Mouse (Mus musculus) embryonic facial prominence, embryonic 15.5 days (tissue): ENCODE measurements at regions not wholly inside any gene's neighbourhood (a gene's known extent, or its start where the extent isn't known, plus 50 kb on each side); places are given as distances from the start of the nearest gene placed in this dataset.
"Not testable (repeated sequence)": the region's sequence is repeated elsewhere in the genome, so short reads cannot be mapped to it uniquely, and the experiment has no call there.

Experiments
- ATAC-seq: fragments of 200-750 bp; cut with Nextera tagmentation; 2 replicates; pipeline ENCODE4 v1.8.0; 2017; ENCODE audit warnings: low read depth, moderate TSS enrichment; ENCODE audit not compliant: insufficient number of reproducible peaks, low FRiP score, low TSS enrichment
- H3K27ac ChIP-seq: fragments of 300-500 bp; sonication (generic); replicated peaks from 2 replicates; pipeline ENCODE4 v1.5.1; 2015; ENCODE audit warnings: mild to moderate bottlenecking, inconsistent platforms
- H3K27me3 ChIP-seq: fragments of 300-500 bp; sonication (generic); 2 replicates; pipeline ENCODE4 v1.6.1; 2015; ENCODE audit warnings: inconsistent platforms
- H3K36me3 ChIP-seq: fragments of 300-500 bp; sonication (generic); 2 replicates; pipeline ENCODE4 v1.6.1; 2015; ENCODE audit warnings: mild to moderate bottlenecking, inconsistent platforms
- H3K4me1 ChIP-seq: fragments of 300-500 bp; sonication (generic); 2 replicates; pipeline ENCODE4 v1.6.1; 2015; ENCODE audit warnings: inconsistent platforms
- H3K4me2 ChIP-seq: fragments of 300-500 bp; sonication (generic); replicated peaks from 2 replicates; pipeline ENCODE4 v1.6.1; 2015; ENCODE audit warnings: mild to moderate bottlenecking, inconsistent platforms
- H3K4me3 ChIP-seq: fragments of 300-500 bp; sonication (generic); replicated peaks from 2 replicates; pipeline ENCODE4 v1.5.1; 2015; ENCODE audit warnings: mild to moderate bottlenecking, inconsistent platforms
- H3K9ac ChIP-seq: fragments of 300-500 bp; sonication (generic); 2 replicates; pipeline ENCODE4 v1.6.1; 2015; ENCODE audit warnings: inconsistent platforms
- H3K9me3 ChIP-seq: fragments of 300-500 bp; sonication (generic); replicated peaks from 2 replicates; pipeline ENCODE4 v1.6.1; 2016; ENCODE audit warnings: inconsistent platforms
- WGBS: fragments of 180-500 bp; shearing (Covaris S2); methylation state at CpG from one replicate; pipeline ENCODE4 v1.1.7; 2015; 5-methylcytosine and 5-hydroxymethylcytosine counted together

DNA sequence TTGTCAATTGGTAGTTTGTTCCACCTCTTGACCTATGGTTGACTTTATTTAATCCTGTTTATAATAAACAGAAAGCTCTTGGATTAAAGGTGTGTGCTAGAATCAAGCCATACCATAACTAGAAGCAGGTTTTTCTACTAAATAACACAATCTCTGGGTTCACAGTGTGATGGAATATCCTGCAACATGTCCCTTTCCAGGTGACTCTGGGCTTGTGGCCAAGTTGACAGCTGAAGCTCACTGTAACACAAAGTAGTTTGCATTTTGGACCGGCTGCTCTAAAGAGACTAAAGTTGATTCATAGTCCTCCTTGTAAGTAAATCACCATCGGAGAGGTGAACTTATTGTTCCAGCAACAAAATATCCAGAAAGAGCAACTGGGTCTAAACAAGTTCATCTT, 149.3 kb upstream of the Kctd3 start:
- no peak for ATAC-seq

DNA sequence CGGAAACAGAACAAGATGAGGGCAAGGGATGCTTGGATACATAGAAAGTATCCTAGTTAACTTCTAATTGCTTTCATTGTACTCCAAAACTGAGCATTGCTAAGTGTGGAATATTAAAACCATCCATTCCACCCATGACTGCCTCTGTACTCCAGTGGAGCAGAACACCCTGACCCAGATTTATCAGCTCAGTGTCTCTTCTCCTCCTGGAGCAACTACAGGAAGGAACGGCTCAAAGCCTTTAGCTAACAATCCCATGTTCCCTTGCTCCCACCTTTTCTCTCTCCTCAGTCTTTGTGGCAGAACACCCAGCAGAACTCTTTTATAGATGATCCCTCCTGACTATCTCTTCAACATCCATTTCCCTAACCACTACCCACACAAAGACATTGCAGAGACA, 146.7 kb upstream of the Kctd3 start:
- 77% methylated on average over 2 of the region's 2 CpGs for WGBS
- H3K36me3 ChIP-seq = no peaks in the 10 kb centered on the region
- no peaks in the 10 kb centered on the region for H3K4me1 ChIP-seq
- H3K4me3 ChIP-seq = no peak overlapping the region
- no peak overlapping the region for H3K4me2 ChIP-seq
- no peak overlapping the region for H3K27ac ChIP-seq
- no peaks in the 10 kb centered on the region for H3K27me3 ChIP-seq
- H3K9ac ChIP-seq = no peak overlapping the region
- ATAC-seq = no peak
- H3K9me3 ChIP-seq = no peaks in the 10 kb centered on the region

More for the DNA sequence above, 149.3 kb upstream of the Kctd3 start:
- no peak overlapping the region for H3K4me2 ChIP-seq
- no peak overlapping the region for H3K9ac ChIP-seq
- no peaks in the 10 kb centered on the region for H3K36me3 ChIP-seq
- WGBS = 70% methylated on average over 2 of the region's 2 CpGs
- H3K9me3 ChIP-seq = no peaks in the 10 kb centered on the region
- H3K4me3 ChIP-seq = no peak overlapping the region
- no peaks in the 10 kb centered on the region for H3K4me1 ChIP-seq
- no peak overlapping the region for H3K27ac ChIP-seq
- H3K27me3 ChIP-seq = no peaks in the 10 kb centered on the region

- 87% methylated on average over 10 of the region's 10 CpGs for WGBS
- H3K4me3 ChIP-seq = no peak overlapping the region
These were observed 145.5 kb upstream of the Kctd3 start for GRCm38 (mm10) chr1:189153150-189153549.

DNA sequence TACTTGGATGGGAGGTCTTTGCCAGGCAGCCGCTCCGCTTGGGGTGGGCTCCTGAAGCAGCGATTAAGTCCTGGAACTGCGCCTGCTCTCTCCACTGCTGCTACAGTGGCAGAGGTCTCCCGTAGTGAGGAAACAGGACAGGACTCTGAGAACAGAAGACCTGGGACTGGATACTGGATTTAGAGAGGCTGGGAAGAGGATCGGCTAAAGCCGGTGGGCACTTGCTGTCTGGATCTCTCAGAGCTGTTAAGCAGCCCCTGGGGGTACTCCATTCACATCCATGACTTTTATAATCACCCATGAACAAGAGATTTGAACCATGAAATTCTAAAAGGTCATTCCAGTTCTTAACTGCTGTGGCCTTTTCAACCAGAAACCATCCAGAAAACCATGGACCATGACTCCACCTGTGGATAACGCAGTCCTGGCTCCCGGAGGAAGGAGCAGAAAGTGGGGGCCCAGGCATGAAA, 135.4 kb upstream of the Kctd3 start:
- no peak for ATAC-seq
- Histone ChIP-seq H3K27me3 (no peaks in the 10 kb centered on the region), H3K27ac (no peak overlapping the region), H3K4me1 (no peaks in the 10 kb centered on the region), H3K36me3 (no peaks in the 10 kb centered on the region), H3K9me3 (no peaks in the 10 kb centered on the region), H3K4me2 (no peak overlapping the region), H3K9ac (no peak overlapping the region), H3K4me3 (no peak overlapping the region)
- 44% methylated on average over 9 of the region's 9 CpGs for WGBS

More at GRCm38 (mm10) chr1:189153150-189153549, 145.5 kb upstream of the Kctd3 start:
- no peaks in the 10 kb centered on the region for H3K27me3 ChIP-seq
- H3K4me2 ChIP-seq = no peak overlapping the region
- H3K36me3 ChIP-seq = no peaks in the 10 kb centered on the region
- no peak for ATAC-seq
- H3K4me1 ChIP-seq = no peaks in the 10 kb centered on the region
- H3K27ac ChIP-seq = no peak overlapping the region
- H3K9me3 ChIP-seq = no peaks in the 10 kb centered on the region
- no peak overlapping the region for H3K9ac ChIP-seq

- ATAC-seq = no peak
- WGBS = 42% methylated on average over 7 of the region's 7 CpGs
- H3K4me3 ChIP-seq = no peak overlapping the region
- H3K4me2 ChIP-seq = no peak overlapping the region
- H3K36me3 ChIP-seq = no peaks in the 10 kb centered on the region
- H3K27me3 ChIP-seq = no peaks in the 10 kb centered on the region
- H3K27ac ChIP-seq = no peak overlapping the region
- H3K9ac ChIP-seq = no peak overlapping the region
- no peaks in the 10 kb centered on the region for H3K9me3 ChIP-seq
- no peaks in the 10 kb centered on the region for H3K4me1 ChIP-seq
These were observed 134.9 kb upstream of the Kctd3 start for GRCm38 (mm10) chr1:189142551-189142950.

GRCm38 (mm10) chr1:189141694-189142093, 134.1 kb upstream of the Kctd3 start:
- Histone ChIP-seq H3K4me2 (no peak overlapping the region), H3K9ac (no peak overlapping the region), H3K27ac (no peak overlapping the region), H3K4me3 (no peak overlapping the region), H3K4me1 (no peaks in the 10 kb centered on the region), H3K36me3 (no peaks in the 10 kb centered on the region), H3K27me3 (no peaks in the 10 kb centered on the region), H3K9me3 (no peaks in the 10 kb centered on the region)
- ATAC-seq = no peak
- 70% methylated on average over 9 of the region's 9 CpGs for WGBS

- no peaks in the 10 kb centered on the region for H3K9me3 ChIP-seq
- no peak overlapping the region for H3K4me2 ChIP-seq
- no peak overlapping the region for H3K4me3 ChIP-seq
- no peak overlapping the region for H3K9ac ChIP-seq
- H3K36me3 ChIP-seq = no peaks in the 10 kb centered on the region
- H3K27ac ChIP-seq = no peak overlapping the region
- H3K4me1 ChIP-seq = no peaks in the 10 kb centered on the region
- no peak for ATAC-seq
- no peaks in the 10 kb centered on the region for H3K27me3 ChIP-seq
- 82% methylated on average over 7 of the region's 7 CpGs for WGBS
These were observed 129.2 kb upstream of the Kctd3 start for GRCm38 (mm10) chr1:189136731-189137385.

- Histone ChIP-seq H3K9me3 (no peaks in the 10 kb centered on the region), H3K27me3 (no peaks in the 10 kb centered on the region), H3K9ac (no peak overlapping the region), H3K36me3 (no peaks in the 10 kb centered on the region), H3K4me3 (no peak overlapping the region), H3K4me1 (no peaks in the 10 kb centered on the region), H3K4me2 (no peak overlapping the region), H3K27ac (no peak overlapping the region)
- WGBS = 78% methylated on average over 4 of the region's 4 CpGs
- no peak for ATAC-seq
These were observed 128.2 kb upstream of the Kctd3 start for GRCm38 (mm10) chr1:189135826-189136225.

DNA sequence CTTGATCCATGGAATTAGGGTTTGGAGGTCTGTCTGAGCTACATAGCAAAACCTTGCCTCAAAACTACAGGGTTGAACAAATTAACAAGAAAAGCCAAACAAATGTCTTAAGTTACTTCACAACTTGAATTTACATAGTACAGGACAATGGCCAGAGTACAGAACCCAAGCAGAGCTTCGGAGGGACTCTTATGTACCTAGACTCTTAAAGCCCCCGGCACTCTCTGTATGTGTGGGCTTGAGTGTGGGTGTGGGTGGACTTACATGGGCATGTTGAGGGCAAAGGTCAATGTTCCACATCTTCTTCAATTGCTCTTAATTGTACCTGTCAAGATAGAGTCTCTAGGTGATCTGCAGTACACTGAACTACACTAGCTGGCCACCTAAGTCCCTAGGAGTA, 121.1 kb upstream of the Kctd3 start:
- Histone ChIP-seq H3K4me1 (no peaks in the 10 kb centered on the region), H3K4me3 (no peak overlapping the region), H3K9ac (no peak overlapping the region), H3K27me3 (no peaks in the 10 kb centered on the region), H3K27ac (no peak overlapping the region), H3K4me2 (no peak overlapping the region), H3K9me3 (no peaks in the 10 kb centered on the region), H3K36me3 (no peaks in the 10 kb centered on the region)
- 86% methylated on average over 2 of the region's 2 CpGs for WGBS
- no peak for ATAC-seq

DNA sequence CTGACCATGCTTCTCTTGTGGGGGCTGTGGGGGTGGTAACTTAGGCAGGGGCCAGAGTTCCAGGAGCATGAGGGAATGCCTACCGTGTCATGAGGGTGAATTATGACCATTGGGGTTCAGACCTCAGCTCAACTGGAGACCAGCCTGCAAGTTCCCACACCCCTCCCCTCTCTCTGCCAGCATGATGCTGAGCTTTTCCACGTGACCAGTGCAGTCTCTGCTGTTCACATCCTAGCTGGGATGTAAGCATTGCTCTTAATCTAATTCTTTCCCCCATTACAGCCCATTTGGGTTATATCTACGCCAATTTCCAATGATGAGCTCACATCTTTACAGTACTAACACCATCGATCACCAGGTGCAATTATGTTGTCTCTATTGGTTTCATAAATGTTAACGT, 120.6 kb upstream of the Kctd3 start:
- H3K4me1 ChIP-seq, H3K4me3 ChIP-seq, H3K9me3 ChIP-seq, H3K27me3 ChIP-seq, ATAC-seq, H3K4me2 ChIP-seq, H3K9ac ChIP-seq, H3K27ac ChIP-seq, H3K36me3 ChIP-seq: not testable (repeated sequence)
- whole genome bisulfite sequencing = 73% methylated on average over 5 of the region's 5 CpGs

DNA sequence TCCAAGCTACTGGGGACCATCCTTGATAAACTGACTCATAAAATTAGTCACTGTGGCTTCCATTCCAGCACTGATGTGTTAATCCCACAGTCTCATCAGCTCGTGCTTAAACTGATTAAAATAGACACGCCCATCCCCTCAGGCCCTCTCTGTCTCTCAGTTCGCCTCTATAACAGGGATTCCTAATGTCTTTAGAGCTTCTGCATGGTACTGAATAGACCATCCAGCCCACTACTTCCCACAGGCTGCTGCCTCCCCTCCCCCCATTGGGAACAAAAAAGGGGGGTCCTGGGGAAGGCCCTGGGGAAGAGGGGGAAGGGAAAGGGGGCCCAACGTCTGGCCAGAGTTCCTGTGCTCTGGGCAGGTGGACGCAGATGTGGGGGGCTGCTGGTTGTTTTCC, 119.7 kb upstream of the Kctd3 start:
- Histone ChIP-seq H3K9ac (no peak overlapping the region), H3K4me3 (no peak overlapping the region), H3K9me3 (no peaks in the 10 kb centered on the region), H3K4me2 (no peak overlapping the region), H3K27ac (no peak overlapping the region), H3K27me3 (no peaks in the 10 kb centered on the region), H3K36me3 (no peaks in the 10 kb centered on the region), H3K4me1 (no peaks in the 10 kb centered on the region)
- no peak for ATAC-seq
- WGBS = 22% methylated on average over 5 of the region's 5 CpGs
